Mouse (Mus musculus): ENCODE measurements around the gene Tspan5.

- TF ChIP-seq TBP (IDR thresholded peaks at IDR 0.05; ENCODE audit: low read depth, low read length): no peak
- TF ChIP-seq NELFE (IDR thresholded peaks at IDR 0.05; ENCODE audit: low read depth, low read length): no peak
- no peak for TF ChIP-seq POLR2A (IDR thresholded peaks at IDR 0.05; ENCODE audit: control insufficient read depth in 1 of 2, insufficient read depth in 1 of 2, low read depth in 1 of 2, low read length in 2 of 2, poor library complexity in 1 of 2)
- no peak for TF ChIP-seq MYB (IDR thresholded peaks at IDR 0.05; ENCODE audit: low read depth, low read length)
- TF ChIP-seq HCFC1 (IDR thresholded peaks at IDR 0.05; ENCODE audit: low read depth, low read length): no peak
- no peak for TF ChIP-seq CHD1 (IDR thresholded peaks at IDR 0.05; ENCODE audit: low read depth, low read length)
- no peak for TF ChIP-seq CTCF (IDR thresholded peaks at IDR 0.05 in 2 of 3, conservative IDR thresholded peaks at IDR 0.05 in 1 of 3; ENCODE audit: control insufficient read depth in 1 of 3, insufficient read depth in 1 of 3, low read depth in 2 of 3, low read length in 3 of 3, poor library complexity in 1 of 3, severe bottlenecking in 1 of 3)
Observed at GRCm38 (mm10) chr3:138821886-138822445, 80.0 kb downstream of the Tspan5 start.

Measured in MEL (cell line).